Mouse (Mus musculus) right cerebral cortex, adult 2 months (tissue): ENCODE measurements around the gene Fez1.

Source experiments
- DNase-seq, 2 experiments: peaks; one replicate each; pipeline ENCODE4 v3.0.0; 2021 to 2022; ENCODE audit warnings: low spot score in 2 of 2

The Fez1 gene

GRCm38 (mm10) chr9:36894242-36894641 is 72.6 kb downstream of the Fez1 start:
- DNase-seq: no peak

- peak; percentile 81 to 84 for DNase-seq
Observed at GRCm38 (mm10) chr9:36895009-36895693, 73.5 kb downstream of the Fez1 start.

GRCm38 (mm10) chr9:36898560-36898959 is 76.9 kb downstream of the Fez1 start:
- DNase-seq: no peak

DNA sequence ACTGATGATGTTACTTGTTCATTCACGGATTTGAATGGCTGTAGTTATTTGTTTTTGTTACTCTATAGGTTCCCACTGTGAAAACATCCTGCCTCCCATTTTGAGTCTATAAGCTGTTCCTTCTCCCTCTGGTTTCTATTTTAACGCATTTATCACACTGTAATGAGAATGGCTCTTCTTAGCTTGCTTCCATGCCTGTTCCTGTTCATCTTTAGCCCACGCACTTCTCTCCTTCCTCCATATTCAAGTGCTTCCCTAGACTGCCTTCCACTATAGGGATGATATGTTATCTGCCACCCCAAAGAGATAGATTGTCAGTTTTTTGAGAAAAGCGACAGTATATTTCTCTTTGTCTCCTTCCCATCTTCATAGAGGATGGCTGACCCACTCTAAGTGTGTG is 78.8 kb downstream of the Fez1 start:
- DNase-seq: no peak

GRCm38 (mm10) chr9:36905452-36905851 is 83.8 kb downstream of the Fez1 start:
- DNase-seq: no peak

DNA sequence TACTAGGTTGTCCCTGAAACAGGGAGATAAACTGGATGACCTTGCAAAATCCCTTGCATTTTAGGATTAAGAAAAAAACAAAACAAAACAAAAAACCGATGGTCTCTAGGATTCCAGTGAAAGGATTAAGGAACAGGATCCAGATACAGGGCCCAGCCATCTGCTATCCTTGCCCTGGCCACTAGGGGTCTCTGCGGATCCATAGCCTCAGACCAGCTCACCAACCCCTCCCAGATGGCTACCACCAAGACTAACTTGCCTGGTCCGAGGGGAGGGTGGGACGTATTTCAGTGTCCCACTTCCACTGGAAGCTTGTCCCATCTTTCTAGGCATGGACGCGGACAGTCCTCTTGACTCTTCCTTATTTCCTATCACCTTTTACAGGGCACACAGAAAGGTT is 94.7 kb downstream of the Fez1 start:
- peak; percentile 91 to 92 for DNase-seq

DNA sequence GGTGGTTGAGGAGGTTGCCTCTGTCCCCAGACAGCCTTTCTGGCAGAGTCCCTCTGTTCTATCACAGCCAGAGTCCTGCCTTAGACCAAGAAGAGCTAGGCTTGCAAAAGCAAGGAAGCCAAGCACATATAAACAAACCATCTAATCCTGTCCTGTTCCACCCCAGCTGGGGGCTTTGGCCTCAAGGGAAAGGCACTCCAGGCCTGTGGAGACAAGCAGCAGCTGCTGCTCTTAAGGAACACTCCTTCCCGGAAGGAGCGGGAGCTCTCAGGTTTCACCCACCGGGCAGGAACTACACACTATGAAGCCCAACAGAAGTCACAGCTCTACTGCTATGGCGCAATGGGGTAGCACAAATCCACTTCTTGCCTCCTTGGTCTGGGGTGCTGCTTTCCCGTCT is 95.3 kb downstream of the Fez1 start:
- no peak for DNase-seq

DNA sequence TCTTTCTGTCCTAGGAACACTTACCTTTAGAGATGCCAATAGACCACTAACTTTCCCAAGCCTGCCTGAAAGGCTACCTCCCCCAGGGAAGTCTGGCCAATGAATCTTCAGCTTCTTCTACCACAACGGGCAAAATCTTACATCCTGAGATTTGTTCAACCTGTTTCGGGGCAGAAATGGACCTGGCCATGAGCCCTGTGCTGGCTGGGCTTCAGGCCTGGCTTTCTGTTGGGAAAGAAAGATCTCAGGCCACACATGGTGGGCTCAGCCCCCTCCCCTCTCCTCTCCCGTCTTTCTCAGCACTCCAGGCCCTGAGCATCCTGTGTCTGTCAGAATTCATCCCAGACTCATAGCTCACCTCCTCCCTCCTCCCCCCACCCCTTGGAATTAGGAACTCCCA is 96.9 kb downstream of the Fez1 start:
- no peak for DNase-seq

GRCm38 (mm10) chr9:36919472-36919871 is 97.8 kb downstream of the Fez1 start:
- DNase-seq: no peak

DNA sequence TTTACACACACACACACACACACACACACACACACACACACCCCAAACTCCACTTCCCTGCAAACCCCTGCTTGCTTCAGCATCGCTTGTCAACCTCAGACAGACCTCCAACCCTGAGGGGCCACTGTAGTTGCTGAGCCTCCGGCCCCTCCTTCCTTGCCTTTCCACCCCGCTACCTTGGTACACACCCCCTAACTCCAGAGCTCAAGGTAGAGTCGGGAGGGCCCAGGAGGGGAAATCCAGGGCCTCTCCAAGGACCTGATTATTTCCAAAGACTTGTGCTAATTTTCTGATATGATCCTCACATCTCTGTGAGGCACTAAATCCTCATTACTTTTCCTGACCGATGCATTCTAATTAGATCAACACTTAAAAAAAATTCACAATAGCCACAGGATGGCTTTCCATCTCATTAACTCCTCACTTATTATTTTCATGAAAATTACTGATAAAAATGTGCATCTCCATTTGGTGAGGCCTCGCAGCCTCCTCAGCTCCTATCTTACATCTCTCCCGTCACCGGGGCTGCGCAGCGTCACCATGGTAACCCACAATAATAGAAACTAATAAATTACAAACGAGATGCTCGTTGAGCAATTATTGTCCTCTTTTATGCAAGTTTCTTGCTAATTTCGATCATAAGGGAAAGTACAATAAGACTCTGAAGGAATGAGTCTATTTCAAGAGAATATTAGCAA is 100.2 kb downstream of the Fez1 start:
- peak in 1 of 2 experiments; percentile 67 for DNase-seq

DNA sequence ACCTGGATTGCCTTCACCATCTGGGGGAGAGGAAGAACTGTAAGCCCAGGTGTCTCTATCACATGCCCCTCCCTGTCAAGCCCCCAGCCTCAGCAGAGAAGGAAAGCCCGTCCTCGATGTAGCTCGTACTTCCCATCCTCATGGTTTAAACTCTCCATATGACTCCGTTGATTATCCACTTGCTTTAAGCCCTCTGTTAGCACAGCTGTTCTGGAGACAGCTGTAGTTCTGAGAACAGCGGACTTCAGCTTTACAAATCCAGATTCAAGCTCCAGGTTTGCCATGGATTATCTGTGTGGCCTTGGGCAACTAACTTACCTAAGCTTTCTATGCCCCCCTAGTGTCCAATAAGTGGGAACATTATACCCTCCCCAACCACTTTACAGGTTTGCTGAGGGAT is 102.1 kb downstream of the Fez1 start:
- no peak for DNase-seq
